Mouse (Mus musculus): ENCODE data around the gene Hoxc4.

DNA sequence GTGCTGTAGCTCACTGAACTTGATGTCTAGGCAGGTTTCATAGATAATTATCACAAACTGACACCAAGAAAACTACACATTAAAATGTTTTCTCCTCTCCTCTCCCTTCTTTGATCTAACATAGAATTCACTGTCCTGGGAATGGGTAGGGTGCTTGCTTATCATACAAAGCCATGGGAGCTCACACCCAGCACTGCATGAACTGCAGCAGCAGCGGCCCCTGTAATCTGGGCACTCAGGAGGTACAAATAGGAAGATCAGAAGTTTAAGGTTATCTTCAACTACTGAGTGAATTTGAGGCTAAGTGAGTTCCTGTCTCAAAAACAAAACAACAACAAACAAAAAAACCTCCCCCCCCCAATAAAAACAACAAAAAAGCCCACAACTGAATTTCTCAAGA is 66.2 kb downstream of the Hoxc4 start:
- TF ChIP-seq CTCF (IDR thresholded peaks at IDR 0.05; ENCODE audit: low read depth, low read length) (no peak), POLR2A (IDR thresholded peaks at IDR 0.05; ENCODE audit: insufficient read depth, low read length) (no peak)
